Mouse (Mus musculus) forebrain, embryonic 13.5 days (tissue): ENCODE results near the gene Pole2. TPM values are rescaled to one million over a fixed set of nuclear protein-coding genes. Genes with fewer than 3 reads are reported as not detected.
A peak's percentile ranks its signal among the peaks of the same experiment; 100 is the strongest.
"Not testable (repeated sequence)": the region's sequence is repeated elsewhere in the genome, so short reads cannot be mapped to it uniquely, and the experiment has no call there.

Experiments used
- ATAC-seq: fragments of 200-750 bp; cut with Nextera tagmentation; 2 replicates; pipeline ENCODE4 v1.8.0; 2017
- H3K27ac ChIP-seq: fragments of 300-500 bp; sonication (generic); 2 replicates; pipeline ENCODE4 v1.5.1; 2015; ENCODE audit warnings: inconsistent platforms, mild to moderate bottlenecking, moderate library complexity
- H3K27me3 ChIP-seq: fragments of 300-500 bp; sonication (generic); 2 replicates; pipeline ENCODE4 v1.6.1; 2015; ENCODE audit warnings: mild to moderate bottlenecking, inconsistent platforms
- H3K36me3 ChIP-seq: fragments of 300-500 bp; sonication (generic); 2 replicates; pipeline ENCODE4 v1.6.1; 2015; ENCODE audit warnings: mild to moderate bottlenecking, inconsistent platforms; ENCODE audit not compliant: poor library complexity, severe bottlenecking
- H3K4me1 ChIP-seq: fragments of 300-500 bp; sonication (generic); 2 replicates; pipeline ENCODE4 v1.6.1; 2015; ENCODE audit warnings: inconsistent platforms
- H3K4me2 ChIP-seq: fragments of 300-500 bp; sonication (generic); 2 replicates; pipeline ENCODE4 v1.6.1; 2015; ENCODE audit warnings: inconsistent platforms, mild to moderate bottlenecking, moderate library complexity
- H3K4me3 ChIP-seq: fragments of 300-500 bp; sonication (generic); 2 replicates; pipeline ENCODE4 v1.5.1; 2015; ENCODE audit warnings: mild to moderate bottlenecking, inconsistent platforms
- H3K9ac ChIP-seq: fragments of 300-500 bp; sonication (generic); 2 replicates; pipeline ENCODE4 v1.6.1; 2015; ENCODE audit warnings: mild to moderate bottlenecking, inconsistent platforms
- H3K9me3 ChIP-seq: fragments of 300-500 bp; sonication (generic); replicated peaks from 2 replicates; pipeline ENCODE4 v1.6.1; 2016; ENCODE audit warnings: inconsistent platforms
- WGBS: fragments of 180-500 bp; shearing (Covaris S2); methylation state at CpG from one replicate; pipeline ENCODE4 v1.1.7; 2015; 5-methylcytosine and 5-hydroxymethylcytosine counted together
- polyA plus RNA-seq: library from polyadenylated mRNA; unstranded; fragments of >200 nt; fragmentation: Nextera tagmentation; extraction: Ambion mirVana; gene quantifications from 2 replicates; pipeline ENCODE4 v1.2.1, GENCODE M21; 2015

Gene Pole2
- polyA plus RNA-seq, 1 experiment from 2014 or later, result 22.1 TPM

DNA sequence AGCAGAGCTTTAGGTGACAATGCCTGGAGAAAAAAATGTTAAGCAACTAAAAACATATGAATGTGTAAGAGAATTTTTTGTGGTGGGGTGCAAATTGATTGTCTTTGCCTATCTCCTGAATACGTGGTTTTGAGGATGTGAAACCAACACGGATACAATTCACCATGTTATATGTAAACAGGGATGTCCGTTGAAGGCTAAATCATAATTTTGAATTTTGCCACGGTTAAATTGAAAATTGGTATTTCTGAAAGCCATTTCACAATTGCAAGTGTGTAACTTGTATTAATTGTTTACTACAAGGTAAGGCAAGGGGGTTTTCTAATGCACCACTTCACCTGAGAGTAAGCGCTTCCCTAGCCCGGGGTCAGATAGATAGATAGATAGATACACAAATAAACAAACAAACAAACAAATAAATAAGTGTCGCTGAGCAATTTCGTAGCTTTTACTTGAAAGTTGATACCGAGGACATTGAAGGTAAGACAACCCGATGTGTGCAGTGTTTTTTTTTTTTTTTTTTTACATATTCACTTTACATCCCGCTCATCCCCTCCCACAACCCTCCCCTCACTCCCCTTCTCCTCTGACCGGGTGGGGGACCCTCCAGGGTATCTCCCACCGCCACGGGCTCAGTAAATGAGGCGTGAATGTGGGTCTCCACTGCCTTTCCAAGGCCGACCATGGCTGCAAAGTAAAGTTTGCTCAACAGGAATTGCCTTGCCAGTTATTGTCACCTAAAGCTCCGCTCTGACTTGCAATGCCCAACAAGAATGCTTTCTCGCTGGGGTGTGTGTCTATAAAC is 60.1 kb downstream of the Pole2 start:
- no peaks in the 10 kb centered on the region for H3K27me3 ChIP-seq
- H3K4me2 ChIP-seq, result peak overlapping the region; percentile 73
- no peak overlapping the region for H3K27ac ChIP-seq
- peak overlapping the region; percentile 67 for H3K4me3 ChIP-seq
- H3K4me1 ChIP-seq, result peaks cover 15% of the 10 kb centered on the region
- H3K9ac ChIP-seq, result peak overlapping the region; percentile 70
- WGBS, result 7% methylated on average over 18 of the region's 18 CpGs
- peak; percentile 37 for ATAC-seq
- H3K36me3 ChIP-seq, result peaks cover 4% of the 10 kb centered on the region; the same call in 1 of the 2 replicates
- no peaks in the 10 kb centered on the region for H3K9me3 ChIP-seq

DNA sequence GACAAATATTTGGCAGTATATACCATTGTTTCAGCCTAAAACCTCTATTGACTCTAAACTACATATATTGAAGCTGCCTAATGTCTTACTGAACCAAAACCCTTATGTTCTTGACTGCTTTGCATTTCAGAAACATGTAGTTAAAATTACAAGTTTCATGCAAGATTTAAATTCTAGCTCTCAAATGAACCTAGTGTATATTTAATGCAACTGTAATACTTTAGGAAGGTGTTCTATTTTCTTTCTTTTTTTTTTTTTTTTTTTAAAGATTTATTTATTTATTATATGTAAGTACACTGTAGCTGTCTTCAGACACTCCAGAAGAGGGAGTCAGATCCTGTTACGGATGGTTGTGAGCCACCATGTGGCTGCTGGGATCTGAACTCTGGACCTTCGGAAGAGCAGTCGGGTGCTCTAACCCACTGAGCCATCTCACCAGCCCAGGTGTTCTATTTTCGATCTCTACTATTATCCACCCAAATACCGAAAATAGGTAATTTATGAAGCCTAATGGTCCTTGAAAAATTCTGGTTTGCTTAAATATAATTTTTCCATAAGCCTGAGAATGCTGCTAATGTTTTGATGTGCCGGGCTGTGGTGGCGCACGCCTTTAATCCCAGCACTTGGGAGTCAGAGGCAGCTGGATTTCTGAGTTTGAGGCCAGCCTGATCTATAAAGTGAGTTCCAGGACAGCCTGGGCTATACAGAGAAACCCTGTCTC is 61.0 kb downstream of the Pole2 start:
- not testable (repeated sequence) for H3K4me2 ChIP-seq, H3K9ac ChIP-seq, ATAC-seq, H3K4me3 ChIP-seq, H3K27me3 ChIP-seq, H3K9me3 ChIP-seq, H3K36me3 ChIP-seq, H3K27ac ChIP-seq
- 69% methylated on average over 8 of the region's 8 CpGs for WGBS
- peaks cover 15% of the 10 kb centered on the region for H3K4me1 ChIP-seq

DNA sequence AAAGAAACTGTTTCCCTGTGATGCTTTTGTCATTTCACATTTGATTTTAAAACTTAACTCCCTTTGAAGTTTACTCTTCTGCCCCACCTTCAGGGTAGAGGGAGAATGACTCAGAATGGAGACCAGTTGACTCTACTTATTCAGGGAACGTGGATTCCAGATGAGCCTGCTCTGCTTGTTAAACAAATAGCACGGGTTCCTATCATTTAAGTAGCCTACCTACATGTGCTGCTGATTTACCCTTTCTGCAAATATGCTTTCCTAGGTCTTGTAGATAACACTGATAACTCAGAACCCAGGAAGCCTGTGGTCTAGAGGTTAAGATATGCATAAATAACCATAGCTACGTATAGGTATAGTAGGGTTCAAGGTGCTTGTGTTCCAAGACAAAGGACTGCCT is 63.1 kb downstream of the Pole2 start:
- 61% methylated on average over 3 of the region's 3 CpGs for WGBS
- Histone ChIP-seq H3K9me3 (no peaks in the 10 kb centered on the region), H3K27ac (no peak overlapping the region), H3K36me3 (no peaks in the 10 kb centered on the region), H3K27me3 (no peaks in the 10 kb centered on the region), H3K4me3 (no peak overlapping the region), H3K4me2 (no peak overlapping the region), H3K9ac (no peak overlapping the region), H3K4me1 (peaks cover 11% of the 10 kb centered on the region)
- ATAC-seq, result no peak

DNA sequence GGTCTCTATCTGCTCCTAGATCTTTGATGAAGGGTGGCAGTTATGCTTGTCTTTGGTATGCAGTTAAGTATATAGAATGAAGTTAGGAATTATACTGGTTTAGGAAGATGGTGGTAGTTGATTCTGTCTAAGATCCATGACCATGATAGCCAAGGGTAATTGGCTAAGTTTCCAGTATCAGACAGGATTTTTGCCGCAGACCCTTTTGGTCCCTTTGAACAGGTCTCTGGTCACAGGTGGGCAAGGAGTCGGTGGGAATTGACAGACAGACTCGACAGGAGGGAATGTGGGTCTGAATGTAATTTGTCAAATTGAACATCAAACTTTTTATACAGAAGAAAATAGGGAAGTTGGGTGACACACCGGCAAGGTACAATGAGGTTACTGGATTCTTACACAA is 64.4 kb downstream of the Pole2 start:
- not testable (repeated sequence) for H3K9me3 ChIP-seq, H3K27me3 ChIP-seq, H3K9ac ChIP-seq, H3K4me2 ChIP-seq, H3K4me3 ChIP-seq, H3K27ac ChIP-seq, ATAC-seq, H3K36me3 ChIP-seq, H3K4me1 ChIP-seq
- 80% methylated on average over 4 of the region's 4 CpGs for WGBS

DNA sequence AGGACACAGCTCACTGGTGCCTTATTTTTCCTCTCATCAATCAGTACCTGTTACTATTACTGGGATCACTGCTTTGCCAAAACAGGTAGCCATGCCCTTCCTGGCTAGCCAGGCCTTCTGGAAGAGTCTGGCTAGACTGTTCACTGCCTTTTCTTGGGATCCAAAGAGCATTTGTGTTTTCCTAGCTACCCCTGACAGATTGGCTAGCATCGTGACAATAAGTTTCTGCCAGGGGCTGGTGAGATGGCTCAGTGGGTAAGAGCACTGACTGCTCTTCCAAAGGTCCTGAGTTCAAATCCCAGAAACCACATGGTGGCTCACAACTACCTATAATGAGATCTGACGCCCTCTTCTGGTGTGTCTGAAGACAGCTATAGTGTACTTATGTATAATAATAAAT is 67.3 kb downstream of the Pole2 start:
- H3K4me3 ChIP-seq, ATAC-seq, H3K4me2 ChIP-seq, H3K9ac ChIP-seq, H3K27ac ChIP-seq, H3K27me3 ChIP-seq, H3K9me3 ChIP-seq, H3K4me1 ChIP-seq: not testable (repeated sequence)
- WGBS, result 75% methylated on average over 2 of the region's 2 CpGs
- peaks cover 17% of the 10 kb centered on the region for H3K36me3 ChIP-seq

DNA sequence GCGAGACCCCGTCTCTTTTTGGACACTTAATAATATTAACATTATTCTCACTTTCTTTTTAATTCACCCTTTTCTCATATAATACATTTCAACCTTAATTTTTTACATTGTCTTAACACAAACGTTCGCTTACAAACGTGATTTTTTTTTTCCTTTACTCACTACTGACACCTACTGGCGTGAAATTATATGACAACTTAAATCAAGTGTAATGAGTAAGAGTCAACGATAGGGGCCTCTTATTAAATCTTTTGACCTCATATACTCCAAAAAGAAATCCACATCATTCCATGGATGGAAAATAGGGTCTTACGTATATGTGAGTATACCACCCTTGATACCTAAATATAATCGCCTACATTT is 68.4 kb downstream of the Pole2 start:
- Histone ChIP-seq H3K9me3 (no peaks in the 10 kb centered on the region), H3K27ac (no peak overlapping the region), H3K36me3 (peaks cover 22% of the 10 kb centered on the region), H3K9ac (no peak overlapping the region), H3K27me3 (no peaks in the 10 kb centered on the region), H3K4me1 (peaks cover 6% of the 10 kb centered on the region), H3K4me2 (0 out of 2 replicates have a peak overlapping the region, but pooled peaks have one; percentile 25), H3K4me3 (no peak overlapping the region)
- 6% methylated on average over 9 of the region's 9 CpGs for WGBS
- peak; percentile 2; the same call in 1 of the 2 replicates for ATAC-seq

DNA sequence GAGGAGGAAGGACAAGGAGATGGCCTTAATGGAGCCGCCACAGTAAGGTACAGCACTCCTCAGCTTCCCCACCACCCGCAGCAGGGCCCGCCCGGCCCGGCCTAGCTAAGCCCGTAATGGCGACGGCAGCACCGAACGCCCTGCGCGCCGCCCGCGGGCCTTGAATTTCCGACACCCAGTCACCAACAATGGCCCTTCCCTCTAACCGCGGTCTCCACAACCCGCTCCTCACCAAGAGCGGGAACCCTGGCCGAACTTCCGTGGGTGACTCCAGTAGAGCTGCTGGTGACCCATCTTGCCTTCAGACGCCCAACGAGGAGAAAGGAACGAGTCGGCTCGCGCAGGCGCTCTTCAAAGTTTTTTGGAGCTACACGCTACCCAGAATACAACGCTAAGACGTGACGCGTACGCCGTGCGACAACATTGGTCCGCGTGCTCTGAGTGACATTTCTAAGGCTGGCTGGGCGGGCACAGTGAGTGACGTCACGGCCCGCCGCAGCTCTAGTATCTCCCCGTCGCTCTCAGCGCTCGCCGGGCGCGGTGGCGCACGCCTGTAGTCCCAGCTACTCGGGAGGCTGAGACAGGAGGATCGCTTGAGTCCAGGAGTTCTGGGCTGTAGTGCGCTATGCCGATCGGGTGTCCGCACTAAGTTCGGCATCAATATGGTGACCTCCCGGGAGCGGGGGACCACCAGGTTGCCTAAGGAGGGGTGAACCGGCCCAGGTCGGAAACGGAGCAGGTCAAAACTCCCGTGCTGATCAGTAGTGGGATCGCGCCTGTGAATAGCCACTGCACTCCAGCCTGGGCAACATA is 69.0 kb downstream of the Pole2 start, which contains the start of gene Rps29:
Gene Rps29, minus strand, starts transcription at position 422 of the 813 bp plus-strand sequence.
- WGBS, result under 1% methylated on average over 61 of the region's 68 CpGs
- Histone ChIP-seq H3K9ac (peak within 1 kb of the TSS; percentile 93), H3K4me2 (peak within 1 kb of the TSS; percentile 70), H3K27ac (peak within 1 kb of the TSS; percentile 92), H3K36me3 (peaks cover 23% of the 10 kb centered on the region), H3K4me3 (peak within 1 kb of the TSS; percentile 73)
- H3K4me1 ChIP-seq, H3K27me3 ChIP-seq, H3K9me3 ChIP-seq: not testable (repeated sequence)
- peak; percentile 99 for ATAC-seq

DNA sequence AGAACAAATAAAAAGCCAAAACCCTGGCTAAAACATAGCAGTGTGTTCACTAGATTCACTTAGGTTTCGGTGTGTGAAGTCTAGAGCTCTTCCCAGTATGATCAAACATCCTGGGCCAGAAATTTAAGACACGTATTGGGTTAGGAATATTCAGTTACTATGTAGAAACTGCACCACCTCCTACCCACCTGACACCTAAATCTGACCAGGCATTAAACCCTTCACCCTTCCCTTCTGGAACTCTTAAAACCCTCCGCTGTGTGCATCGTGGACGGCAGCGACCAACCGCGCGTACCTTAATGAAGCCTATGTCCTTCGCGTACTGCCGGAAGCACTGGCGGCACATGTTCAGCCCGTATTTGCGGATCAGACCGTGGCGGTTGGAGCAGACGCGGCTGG is 69.6 kb downstream of the Pole2 start:
- peak overlapping the region; percentile 92 for H3K27ac ChIP-seq
- WGBS, result under 1% methylated on average over 19 of the region's 19 CpGs
- H3K4me2 ChIP-seq, result peak overlapping the region; percentile 70
- peak overlapping the region; percentile 73 for H3K4me3 ChIP-seq
- H3K36me3 ChIP-seq, result peaks cover 23% of the 10 kb centered on the region
- no peak for ATAC-seq
- no peaks in the 10 kb centered on the region for H3K9me3 ChIP-seq
- no peaks in the 10 kb centered on the region for H3K27me3 ChIP-seq
- peaks cover 6% of the 10 kb centered on the region for H3K4me1 ChIP-seq
- peak overlapping the region; percentile 93 for H3K9ac ChIP-seq

DNA sequence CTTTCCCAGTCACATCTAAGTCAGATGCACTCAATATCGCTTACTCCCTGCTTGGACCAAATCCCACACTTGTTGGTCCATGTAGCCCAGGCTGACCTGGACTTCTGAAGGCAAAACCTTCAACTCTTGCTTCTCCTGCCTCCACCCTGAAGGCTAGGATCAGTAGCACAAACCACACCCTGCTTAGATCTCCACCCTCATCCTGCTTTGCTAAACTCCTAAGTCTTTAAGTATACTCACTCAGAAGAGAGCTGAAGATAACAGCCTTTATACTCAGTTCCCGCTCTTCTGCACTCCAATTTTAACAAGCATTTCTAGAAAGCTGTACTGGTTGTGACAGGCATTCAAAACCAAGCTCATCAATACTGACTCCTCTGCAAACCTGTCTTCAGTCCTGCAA is 70.9 kb downstream of the Pole2 start:
- no peak for ATAC-seq
- Histone ChIP-seq H3K9me3 (no peaks in the 10 kb centered on the region), H3K9ac (no peak overlapping the region), H3K27ac (no peak overlapping the region), H3K36me3 (peaks cover 23% of the 10 kb centered on the region), H3K4me2 (no peak overlapping the region), H3K4me1 (peaks cover 6% of the 10 kb centered on the region), H3K4me3 (no peak overlapping the region), H3K27me3 (no peaks in the 10 kb centered on the region)
- WGBS, result 98% methylated on average over 2 of the region's 2 CpGs

DNA sequence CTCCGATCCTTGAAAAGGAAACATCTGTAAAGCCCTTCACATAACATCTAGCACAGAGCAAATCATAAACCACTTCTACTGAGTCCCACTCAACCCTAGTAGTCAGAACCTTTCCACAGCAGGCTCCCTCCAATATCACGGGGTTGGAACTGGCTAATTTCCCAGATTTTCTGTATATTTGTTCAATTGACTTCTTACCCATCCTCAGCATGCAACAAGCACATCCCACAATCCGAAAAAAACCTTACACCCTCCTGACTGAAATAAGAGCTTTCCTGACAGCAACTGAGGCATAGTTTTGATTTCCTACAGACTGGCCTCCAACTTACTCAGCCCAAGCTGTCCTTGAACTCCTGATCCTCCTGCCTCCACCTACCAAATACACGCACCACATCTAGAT is 71.6 kb downstream of the Pole2 start:
- no peaks in the 10 kb centered on the region for H3K27me3 ChIP-seq
- peaks cover 6% of the 10 kb centered on the region for H3K4me1 ChIP-seq
- H3K4me2 ChIP-seq, result no peak overlapping the region
- ATAC-seq, result no peak
- H3K36me3 ChIP-seq, result peaks cover 23% of the 10 kb centered on the region
- H3K9ac ChIP-seq, result no peak overlapping the region
- no peaks in the 10 kb centered on the region for H3K9me3 ChIP-seq
- H3K27ac ChIP-seq, result no peak overlapping the region
- H3K4me3 ChIP-seq, result no peak overlapping the region
- 85% methylated on average over 4 of the region's 4 CpGs for WGBS

DNA sequence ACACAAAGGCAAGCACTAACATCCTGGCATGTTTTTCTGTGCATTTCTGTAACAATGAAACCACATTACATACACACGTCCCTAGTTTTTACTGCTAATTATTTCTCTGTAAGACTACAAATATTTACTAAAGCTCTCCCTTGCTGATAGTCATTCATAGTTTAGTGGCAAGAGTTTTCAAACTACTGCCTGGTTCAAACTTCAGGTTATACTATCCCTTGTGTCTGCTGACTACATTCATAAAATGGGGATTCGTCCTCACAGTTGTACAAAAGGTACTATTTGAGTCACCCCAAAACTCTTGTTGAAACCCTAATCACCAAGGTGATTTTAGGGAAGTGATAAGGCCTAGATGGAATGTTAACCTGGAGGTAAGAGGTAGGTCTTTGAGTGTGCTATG is 72.1 kb downstream of the Pole2 start:
- WGBS, result 85% methylated on average over 2 of the region's 2 CpGs
- Histone ChIP-seq H3K36me3 (peaks cover 23% of the 10 kb centered on the region), H3K9ac (no peak overlapping the region), H3K27ac (no peak overlapping the region), H3K4me3 (no peak overlapping the region), H3K9me3 (no peaks in the 10 kb centered on the region), H3K4me1 (peaks cover 6% of the 10 kb centered on the region), H3K27me3 (no peaks in the 10 kb centered on the region), H3K4me2 (no peak overlapping the region)
- ATAC-seq, result no peak
